Mouse (Mus musculus): Measurements from ENCODE around the gene Rap1gap2.

- TF ChIP-seq POLR2A (IDR thresholded peaks at IDR 0.05; ENCODE audit: extremely low read depth, insufficient read depth, low read length) (no peak), CTCF (IDR thresholded peaks at IDR 0.05; ENCODE audit: extremely low read depth, insufficient read depth, low read length) (no peak)
These were observed 170.6 kb downstream of the Rap1gap2 start for GRCm38 (mm10) chr11:74440112-74440511.

Measured in cortical plate, adult 2 months (tissue).